Mouse (Mus musculus) limb, embryonic 11.5 days (tissue): ENCODE results near the gene Fancg. TPM values are rescaled to one million over a fixed set of nuclear protein-coding genes. Genes with fewer than 3 reads are reported as not detected.

Experiments
- ATAC-seq: fragments of 200-750 bp; cut with Nextera tagmentation; 2 replicates; pipeline ENCODE4 v1.8.0; 2017; ENCODE audit warnings: low read depth; ENCODE audit not compliant: insufficient number of reproducible peaks, low FRiP score, low TSS enrichment
- DNase-seq: peaks from one replicate; pipeline ENCODE4 v3.0.0-alpha.2; 2015; ENCODE audit warnings: low spot score
- H3K27ac ChIP-seq: fragments of 300-500 bp; sonication (generic); replicated peaks from 2 replicates; pipeline ENCODE4 v1.5.1; 2014; ENCODE audit warnings: low read depth, mild to moderate bottlenecking, low read length
- H3K27me3 ChIP-seq: fragments of 300-500 bp; sonication (generic); 2 replicates; pipeline ENCODE4 v1.6.1; 2014; ENCODE audit warnings: mild to moderate bottlenecking, low read length, mixed read lengths; ENCODE audit not compliant: control insufficient read depth, insufficient read depth
- H3K36me3 ChIP-seq: fragments of 300-500 bp; sonication (generic); 2 replicates; pipeline ENCODE4 v1.6.1; 2014; ENCODE audit warnings: mild to moderate bottlenecking, low read length, moderate library complexity, mixed read lengths; ENCODE audit not compliant: control insufficient read depth, insufficient read depth
- H3K4me1 ChIP-seq: fragments of 300-500 bp; sonication (generic); 2 replicates; pipeline ENCODE4 v1.6.1; 2014; ENCODE audit warnings: low read length, mixed read lengths; ENCODE audit not compliant: control insufficient read depth, insufficient read depth
- H3K4me2 ChIP-seq: fragments of 300-500 bp; sonication (generic); 2 replicates; pipeline ENCODE4 v1.6.1; 2014; ENCODE audit warnings: low read depth, mild to moderate bottlenecking, moderate library complexity; ENCODE audit not compliant: severe bottlenecking
- H3K4me3 ChIP-seq: fragments of 300-500 bp; sonication (generic); 2 replicates; pipeline ENCODE4 v1.5.1; 2014; ENCODE audit warnings: low read depth, low read length
- H3K9ac ChIP-seq: fragments of 300-500 bp; sonication (generic); 2 replicates; pipeline ENCODE4 v1.6.1; 2014; ENCODE audit warnings: mild to moderate bottlenecking, low read length
- H3K9me3 ChIP-seq: fragments of 300-500 bp; sonication (generic); 2 replicates; pipeline ENCODE4 v1.6.1; 2016; ENCODE audit warnings: low read length; ENCODE audit not compliant: control insufficient read depth
- WGBS: fragments of 180-500 bp; shearing (Covaris S2); extraction: QIAGEN DNeasy Blood & Tissue Kit; methylation state at CpG from one replicate; pipeline ENCODE4 v1.1.7; 2014; 5-methylcytosine and 5-hydroxymethylcytosine counted together
- polyA plus RNA-seq: library from polyadenylated mRNA; unstranded; fragments of >200 nt; fragmentation: Nextera tagmentation; extraction: Ambion mirVana; gene quantifications from 2 replicates; pipeline ENCODE4 v1.2.1, GENCODE M21; 2014

Fancg gene
- polyA plus RNA-seq = 19.1 and 23.6 TPM in 2 replicates

GRCm38 (mm10) chr4:43010161-43011038 lies at the start of gene Fancg:
Gene Fancg (minus strand): TSS chr4:43010506.
- H3K27ac ChIP-seq = peak within 1 kb of the TSS; percentile 14; the same call in 1 of the 2 replicates
- WGBS = 2% methylated on average over 37 of the region's 37 CpGs
- H3K36me3 ChIP-seq = no peaks in the 10 kb centered on the region; the same call in 1 of the 2 replicates
- ATAC-seq = peak; percentile 87
- peak; percentile 89 for DNase-seq
- H3K4me3 ChIP-seq = peak within 1 kb of the TSS; percentile 67
- peak within 1 kb of the TSS; percentile 63 for H3K9ac ChIP-seq
- no peaks in the 10 kb centered on the region for H3K27me3 ChIP-seq
- no peaks in the 10 kb centered on the region for H3K9me3 ChIP-seq
- H3K4me1 ChIP-seq = no peaks in the 10 kb centered on the region; the same call in 1 of the 2 replicates
- H3K4me2 ChIP-seq = peak within 1 kb of the TSS; percentile 72

- ATAC-seq (no peak), DNase-seq (no peak)
- Histone ChIP-seq H3K27ac (no peak overlapping the region), H3K9me3 (no peaks in the 10 kb centered on the region), H3K36me3 (no peaks in the 10 kb centered on the region), H3K27me3 (peaks cover 17% of the 10 kb centered on the region; the same call in 1 of the 2 replicates), H3K4me2 (peak overlapping the region; percentile 96), H3K4me1 (0 out of 2 replicates have a peak, but pooled peaks cover 4% of the 10 kb centered on the region), H3K4me3 (peak overlapping the region; percentile 56), H3K9ac (no peak overlapping the region)
- WGBS = 51% methylated on average over 3 of the region's 3 CpGs
These were observed 49.4 kb upstream of the Fancg start for GRCm38 (mm10) chr4:43059697-43060096.

GRCm38 (mm10) chr4:43058753-43059654 lies 48.7 kb upstream of the Fancg start, which contains the start of gene Unc13b:
Gene Unc13b (plus strand): TSS chr4:43058953.
- peaks cover 17% of the 10 kb centered on the region; the same call in 1 of the 2 replicates for H3K27me3 ChIP-seq
- H3K4me1 ChIP-seq = 0 out of 2 replicates have a peak, but pooled peaks cover 4% of the 10 kb centered on the region
- DNase-seq = peak; percentile 88
- peak within 1 kb of the TSS; percentile 96 for H3K4me2 ChIP-seq
- H3K9me3 ChIP-seq = no peaks in the 10 kb centered on the region
- no peaks in the 10 kb centered on the region for H3K36me3 ChIP-seq
- peak within 1 kb of the TSS; percentile 57 for H3K9ac ChIP-seq
- peak; percentile 87 for ATAC-seq
- 1% methylated on average over 88 of the region's 90 CpGs for WGBS
- H3K4me3 ChIP-seq = peak within 1 kb of the TSS; percentile 56
- no peak within 1 kb of the TSS for H3K27ac ChIP-seq

GRCm38 (mm10) chr4:43058392-43058752 lies 48.1 kb upstream of the Fancg start:
- Histone ChIP-seq H3K9me3 (no peaks in the 10 kb centered on the region), H3K4me1 (0 out of 2 replicates have a peak, but pooled peaks cover 4% of the 10 kb centered on the region), H3K4me3 (peak overlapping the region; percentile 56; the same call in 1 of the 2 replicates), H3K27me3 (peaks cover 17% of the 10 kb centered on the region; the same call in 1 of the 2 replicates), H3K27ac (no peak overlapping the region), H3K4me2 (peak overlapping the region; percentile 96), H3K36me3 (no peaks in the 10 kb centered on the region), H3K9ac (no peak overlapping the region)
- ATAC-seq = peak; percentile 20; the same call in 1 of the 2 replicates
- DNase-seq = no peak
- WGBS = 26% methylated on average over 8 of the region's 8 CpGs

- DNase-seq = no peak
- Histone ChIP-seq H3K36me3 (no peaks in the 10 kb centered on the region), H3K4me1 (0 out of 2 replicates have a peak, but pooled peaks cover 4% of the 10 kb centered on the region), H3K9me3 (no peaks in the 10 kb centered on the region), H3K4me3 (no peak overlapping the region), H3K4me2 (no peak overlapping the region), H3K27ac (no peak overlapping the region), H3K27me3 (peaks cover 17% of the 10 kb centered on the region; the same call in 1 of the 2 replicates), H3K9ac (no peak overlapping the region)
- 91% methylated on average over 5 of the region's 5 CpGs for WGBS
- no peak for ATAC-seq
These were observed 47.3 kb upstream of the Fancg start for GRCm38 (mm10) chr4:43057654-43058053.

- WGBS = 7% methylated on average over 4 of the region's 4 CpGs
- DNase-seq = no peak
These were observed 42.3 kb upstream of the Fancg start for GRCm38 (mm10) chr4:43052627-43053026.

GRCm38 (mm10) chr4:43047231-43047630 lies 36.9 kb upstream of the Fancg start:
- WGBS = 11% methylated on average over 5 of the region's 5 CpGs
- ATAC-seq = no peak
- H3K4me3 ChIP-seq = no peak overlapping the region
- DNase-seq = peak; percentile 72
- H3K4me2 ChIP-seq = no peak overlapping the region
- peaks cover 12% of the 10 kb centered on the region; the same call in 1 of the 2 replicates for H3K4me1 ChIP-seq
- no peak overlapping the region for H3K27ac ChIP-seq
- H3K9me3 ChIP-seq = no peaks in the 10 kb centered on the region
- H3K36me3 ChIP-seq = no peaks in the 10 kb centered on the region
- no peak overlapping the region for H3K9ac ChIP-seq
- H3K27me3 ChIP-seq = no peaks in the 10 kb centered on the region

More at GRCm38 (mm10) chr4:43052627-43053026, 42.3 kb upstream of the Fancg start:
- Histone ChIP-seq H3K9me3 (no peaks in the 10 kb centered on the region), H3K27ac (no peak overlapping the region), H3K4me3 (no peak overlapping the region), H3K4me1 (no peaks in the 10 kb centered on the region), H3K36me3 (no peaks in the 10 kb centered on the region), H3K4me2 (no peak overlapping the region), H3K9ac (no peak overlapping the region), H3K27me3 (no peaks in the 10 kb centered on the region)
- ATAC-seq = no peak

GRCm38 (mm10) chr4:43046607-43047006 lies 36.3 kb upstream of the Fancg start:
- 59% methylated on average over 5 of the region's 5 CpGs for WGBS
- Histone ChIP-seq H3K36me3 (no peaks in the 10 kb centered on the region), H3K4me1 (peaks cover 12% of the 10 kb centered on the region; the same call in 1 of the 2 replicates), H3K9ac (no peak overlapping the region), H3K27me3 (no peaks in the 10 kb centered on the region), H3K27ac (no peak overlapping the region), H3K4me3 (no peak overlapping the region), H3K9me3 (no peaks in the 10 kb centered on the region), H3K4me2 (no peak overlapping the region)
- ATAC-seq (no peak), DNase-seq (no peak)
